Mouse (Mus musculus): ENCODE results near the gene Cep95. TPM values are rescaled to one million over a fixed set of nuclear protein-coding genes. Genes with fewer than 3 reads are reported as not detected.

The Cep95 gene
- polyA plus RNA-seq, 1 experiment from 2014 or later = 22.6 TPM

- Histone ChIP-seq H3K4me3 (ENCODE audit: low read depth, low read length) (no peak overlapping the region), H3K27ac (replicated peaks; ENCODE audit: low read depth, low read length) (no peak overlapping the region), H3K4me2 (ENCODE audit: low read depth, low read length) (no peak overlapping the region), H3K9ac (replicated peaks; ENCODE audit: low read length) (no peak overlapping the region), H3K4me1 (ENCODE audit: control insufficient read depth, insufficient read depth, low read length) (no peaks in the 10 kb centered on the region), H3K36me3 (replicated peaks; ENCODE audit: control insufficient read depth, insufficient read depth, low read depth, low read length) (peaks cover 13% of the 10 kb centered on the region), H3K27me3 (ENCODE audit: control insufficient read depth, insufficient read depth, low read length) (no peaks in the 10 kb centered on the region), H3K9me3 (replicated peaks; ENCODE audit: control insufficient read depth, low read length) (no peaks in the 10 kb centered on the region)
- DNase-seq (ENCODE audit: low spot score) = no peak
- ATAC-seq (replicated peaks; ENCODE audit: insufficient number of reproducible peaks, low FRiP score, low TSS enrichment, low read depth) = no peak
- 98% methylated on average over 4 of the region's 4 CpGs for WGBS
These were observed 22.4 kb upstream of the Cep95 start for GRCm38 (mm10) chr11:106766611-106767162.

GRCm38 (mm10) chr11:106767516-106767915 lies 21.5 kb upstream of the Cep95 start:
- Histone ChIP-seq H3K4me1 (ENCODE audit: control insufficient read depth, insufficient read depth, low read length) (no peaks in the 10 kb centered on the region), H3K4me2 (ENCODE audit: low read depth, low read length) (no peak overlapping the region), H3K36me3 (replicated peaks; ENCODE audit: control insufficient read depth, insufficient read depth, low read depth, low read length) (peaks cover 13% of the 10 kb centered on the region), H3K9ac (replicated peaks; ENCODE audit: low read length) (no peak overlapping the region), H3K4me3 (ENCODE audit: low read depth, low read length) (no peak overlapping the region), H3K27ac (replicated peaks; ENCODE audit: low read depth, low read length) (no peak overlapping the region), H3K27me3 (ENCODE audit: control insufficient read depth, insufficient read depth, low read length) (no peaks in the 10 kb centered on the region), H3K9me3 (replicated peaks; ENCODE audit: control insufficient read depth, low read length) (no peaks in the 10 kb centered on the region)
- ATAC-seq (replicated peaks; ENCODE audit: insufficient number of reproducible peaks, low FRiP score, low TSS enrichment, low read depth) (no peak), DNase-seq (ENCODE audit: low spot score) (no peak)
- WGBS = 91% methylated on average over 4 of the region's 4 CpGs

DNA sequence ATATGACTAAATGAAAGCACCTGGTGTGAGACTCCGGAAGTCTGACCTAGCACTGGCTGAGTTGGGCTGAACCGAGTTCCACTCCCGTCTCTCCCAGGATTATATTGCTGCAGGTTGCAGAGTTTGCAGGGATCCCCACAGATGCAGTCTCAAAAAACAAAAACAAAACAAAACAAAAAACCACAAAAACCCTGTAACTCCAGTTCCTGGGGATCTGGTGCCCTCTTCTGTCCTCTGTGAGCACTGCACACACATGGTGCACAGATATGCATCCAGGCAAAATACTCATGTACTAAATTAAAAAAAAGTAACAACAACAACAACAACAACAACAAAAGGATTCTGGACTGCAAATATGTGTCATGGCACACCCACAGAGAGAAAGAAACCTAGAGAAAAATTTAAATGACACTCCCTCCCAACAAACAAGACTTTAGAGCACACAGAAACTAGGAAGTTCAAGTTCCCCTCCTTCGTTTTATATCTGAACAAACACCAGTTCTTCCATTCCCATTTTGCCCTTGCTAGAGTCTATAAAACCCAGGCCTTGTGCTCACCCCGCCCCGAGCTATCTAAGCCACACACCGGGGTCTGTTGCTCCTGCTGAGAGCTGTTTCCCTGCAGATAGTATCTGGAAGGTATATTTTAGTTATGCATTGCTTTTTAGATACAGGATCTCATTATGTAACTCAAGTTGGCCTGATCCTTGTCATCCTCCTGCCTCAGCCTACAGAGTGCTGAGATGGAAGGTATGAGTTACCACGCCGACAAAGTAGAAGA lies 18.7 kb upstream of the Cep95 start:
- Histone ChIP-seq H3K4me2 (ENCODE audit: low read depth, low read length) (no peak overlapping the region), H3K27ac (replicated peaks; ENCODE audit: low read depth, low read length) (no peak overlapping the region), H3K4me1 (ENCODE audit: control insufficient read depth, insufficient read depth, low read length) (no peaks in the 10 kb centered on the region), H3K4me3 (ENCODE audit: low read depth, low read length) (no peak overlapping the region), H3K27me3 (ENCODE audit: control insufficient read depth, insufficient read depth, low read length) (no peaks in the 10 kb centered on the region), H3K9me3 (replicated peaks; ENCODE audit: control insufficient read depth, low read length) (no peaks in the 10 kb centered on the region), H3K36me3 (replicated peaks; ENCODE audit: control insufficient read depth, insufficient read depth, low read depth, low read length) (peaks cover 13% of the 10 kb centered on the region), H3K9ac (replicated peaks; ENCODE audit: low read length) (no peak overlapping the region)
- ATAC-seq (replicated peaks; ENCODE audit: insufficient number of reproducible peaks, low FRiP score, low TSS enrichment, low read depth) = no peak
- peak; percentile 42 for DNase-seq (ENCODE audit: low spot score)
- WGBS = 96% methylated on average over 9 of the region's 9 CpGs

GRCm38 (mm10) chr11:106773061-106773460 lies 16.0 kb upstream of the Cep95 start:
- H3K9me3 ChIP-seq (replicated peaks; ENCODE audit: control insufficient read depth, low read length) = no peaks in the 10 kb centered on the region
- H3K27me3 ChIP-seq (ENCODE audit: control insufficient read depth, insufficient read depth, low read length) = no peaks in the 10 kb centered on the region
- H3K36me3 ChIP-seq (replicated peaks; ENCODE audit: control insufficient read depth, insufficient read depth, low read depth, low read length) = peaks cover 8% of the 10 kb centered on the region
- H3K4me3 ChIP-seq (ENCODE audit: low read depth, low read length) = no peak overlapping the region
- no peak for DNase-seq (ENCODE audit: low spot score)
- H3K4me1 ChIP-seq (ENCODE audit: control insufficient read depth, insufficient read depth, low read length) = no peaks in the 10 kb centered on the region
- H3K9ac ChIP-seq (replicated peaks; ENCODE audit: low read length) = no peak overlapping the region
- no peak overlapping the region for H3K27ac ChIP-seq (replicated peaks; ENCODE audit: low read depth, low read length)
- H3K4me2 ChIP-seq (ENCODE audit: low read depth, low read length) = no peak overlapping the region
- no peak for ATAC-seq (replicated peaks; ENCODE audit: insufficient number of reproducible peaks, low FRiP score, low TSS enrichment, low read depth)
- 93% methylated on average over 9 of the region's 9 CpGs for WGBS

DNA sequence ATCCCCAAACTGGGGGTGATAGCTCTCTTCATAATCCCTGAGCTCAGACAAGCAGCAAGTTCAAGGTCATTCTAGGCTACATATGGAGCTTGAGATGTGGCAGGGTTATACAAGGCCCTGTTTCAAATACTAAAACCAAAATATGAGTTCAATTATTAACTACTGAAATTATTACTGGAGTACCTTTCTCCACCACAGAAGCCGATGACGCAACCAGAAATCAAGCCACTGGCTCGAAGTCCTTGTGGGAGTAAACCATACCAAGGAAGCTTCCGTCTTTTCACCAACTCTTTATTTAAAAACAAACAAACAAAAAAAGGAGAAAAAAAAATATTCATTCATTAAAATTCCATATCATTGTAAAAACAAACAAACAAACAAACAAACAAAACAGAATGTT lies 12.1 kb upstream of the Cep95 start:
- 96% methylated on average over 4 of the region's 4 CpGs for WGBS
- DNase-seq (ENCODE audit: low spot score) (no peak), ATAC-seq (replicated peaks; ENCODE audit: insufficient number of reproducible peaks, low FRiP score, low TSS enrichment, low read depth) (no peak)
- Histone ChIP-seq H3K4me1 (ENCODE audit: control insufficient read depth, insufficient read depth, low read length) (no peaks in the 10 kb centered on the region), H3K9ac (replicated peaks; ENCODE audit: low read length) (no peak overlapping the region), H3K4me2 (ENCODE audit: low read depth, low read length) (no peak overlapping the region), H3K4me3 (ENCODE audit: low read depth, low read length) (no peak overlapping the region), H3K27ac (replicated peaks; ENCODE audit: low read depth, low read length) (no peak overlapping the region), H3K27me3 (ENCODE audit: control insufficient read depth, insufficient read depth, low read length) (no peaks in the 10 kb centered on the region), H3K36me3 (replicated peaks; ENCODE audit: control insufficient read depth, insufficient read depth, low read depth, low read length) (no peaks in the 10 kb centered on the region), H3K9me3 (replicated peaks; ENCODE audit: control insufficient read depth, low read length) (no peaks in the 10 kb centered on the region)

GRCm38 (mm10) chr11:106777395-106777794 lies 11.7 kb upstream of the Cep95 start:
- no peak overlapping the region for H3K27ac ChIP-seq (replicated peaks; ENCODE audit: low read depth, low read length)
- 94% methylated on average over 3 of the region's 3 CpGs for WGBS
- no peak overlapping the region for H3K9ac ChIP-seq (replicated peaks; ENCODE audit: low read length)
- no peaks in the 10 kb centered on the region; the same call in 1 of the 2 replicates for H3K36me3 ChIP-seq (replicated peaks; ENCODE audit: control insufficient read depth, insufficient read depth, low read depth, low read length)
- H3K27me3 ChIP-seq (ENCODE audit: control insufficient read depth, insufficient read depth, low read length) = no peaks in the 10 kb centered on the region
- H3K4me1 ChIP-seq (ENCODE audit: control insufficient read depth, insufficient read depth, low read length) = no peaks in the 10 kb centered on the region
- ATAC-seq (replicated peaks; ENCODE audit: insufficient number of reproducible peaks, low FRiP score, low TSS enrichment, low read depth) = no peak
- DNase-seq (ENCODE audit: low spot score) = no peak
- H3K4me2 ChIP-seq (ENCODE audit: low read depth, low read length) = no peak overlapping the region
- no peak overlapping the region for H3K4me3 ChIP-seq (ENCODE audit: low read depth, low read length)
- no peaks in the 10 kb centered on the region for H3K9me3 ChIP-seq (replicated peaks; ENCODE audit: control insufficient read depth, low read length)

- WGBS = 94% methylated on average over 7 of the region's 7 CpGs
- Histone ChIP-seq H3K36me3 (replicated peaks; ENCODE audit: control insufficient read depth, insufficient read depth, low read depth, low read length) (no peaks in the 10 kb centered on the region; the same call in 1 of the 2 replicates), H3K27me3 (ENCODE audit: control insufficient read depth, insufficient read depth, low read length) (no peaks in the 10 kb centered on the region), H3K9ac (replicated peaks; ENCODE audit: low read length) (no peak overlapping the region), H3K9me3 (replicated peaks; ENCODE audit: control insufficient read depth, low read length) (no peaks in the 10 kb centered on the region), H3K4me2 (ENCODE audit: low read depth, low read length) (no peak overlapping the region), H3K4me1 (ENCODE audit: control insufficient read depth, insufficient read depth, low read length) (no peaks in the 10 kb centered on the region), H3K4me3 (ENCODE audit: low read depth, low read length) (no peak overlapping the region), H3K27ac (replicated peaks; ENCODE audit: low read depth, low read length) (no peak overlapping the region)
- no peak for ATAC-seq (replicated peaks; ENCODE audit: insufficient number of reproducible peaks, low FRiP score, low TSS enrichment, low read depth)
- no peak for DNase-seq (ENCODE audit: low spot score)
These were observed 10.9 kb upstream of the Cep95 start for GRCm38 (mm10) chr11:106778132-106778531.

DNA sequence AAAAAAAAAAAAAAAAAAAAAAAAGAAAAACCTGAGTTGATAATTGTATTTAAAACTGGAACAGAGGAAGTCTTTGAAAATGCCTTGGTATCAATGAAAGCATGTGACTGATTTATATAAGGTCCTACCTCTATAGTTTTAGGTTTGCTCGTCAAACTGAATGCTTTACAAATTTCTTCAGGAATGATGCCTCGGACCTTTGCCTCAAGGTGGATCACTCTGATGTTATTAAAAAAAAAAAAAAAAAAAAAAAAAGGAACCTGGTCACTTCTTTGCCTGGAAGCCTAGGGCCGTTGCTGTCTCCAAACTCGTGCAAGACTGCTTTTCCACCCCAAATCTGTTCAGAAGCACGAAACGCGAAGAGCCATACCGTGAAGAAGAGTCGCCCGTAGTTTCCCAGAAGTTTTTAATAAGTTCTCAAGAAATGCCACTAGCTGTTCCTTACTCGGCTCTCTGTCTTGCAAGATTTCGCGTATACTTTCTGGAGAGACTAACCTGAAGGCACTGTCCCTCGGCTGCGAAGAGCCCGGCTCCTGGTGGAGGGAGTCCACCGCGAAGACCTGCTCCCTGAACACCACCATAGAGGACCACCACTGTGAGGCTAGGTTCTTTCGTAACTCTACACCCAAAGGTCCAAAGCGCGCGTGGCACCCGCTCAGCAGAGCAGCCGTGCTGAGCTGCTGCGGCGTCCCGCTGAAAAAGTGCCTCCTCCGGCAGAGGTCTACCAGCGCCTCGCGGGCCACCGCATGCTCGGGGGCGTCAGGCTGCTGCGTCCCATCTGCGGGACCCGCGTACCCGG lies 10.3 kb upstream of the Cep95 start:
- peak; percentile 82 for ATAC-seq (replicated peaks; ENCODE audit: insufficient number of reproducible peaks, low FRiP score, low TSS enrichment, low read depth)
- Histone ChIP-seq H3K9ac (replicated peaks; ENCODE audit: low read length) (peak overlapping the region; percentile 91), H3K4me2 (ENCODE audit: low read depth, low read length) (peak overlapping the region; percentile 87), H3K4me3 (ENCODE audit: low read depth, low read length) (peak overlapping the region; percentile 76), H3K36me3 (replicated peaks; ENCODE audit: control insufficient read depth, insufficient read depth, low read depth, low read length) (peaks cover 3% of the 10 kb centered on the region; the same call in 1 of the 2 replicates), H3K9me3 (replicated peaks; ENCODE audit: control insufficient read depth, low read length) (no peaks in the 10 kb centered on the region), H3K27me3 (ENCODE audit: control insufficient read depth, insufficient read depth, low read length) (no peaks in the 10 kb centered on the region), H3K27ac (replicated peaks; ENCODE audit: low read depth, low read length) (peak overlapping the region; percentile 91), H3K4me1 (ENCODE audit: control insufficient read depth, insufficient read depth, low read length) (no peaks in the 10 kb centered on the region)
- DNase-seq (ENCODE audit: low spot score) = no peak
- WGBS = 2% methylated on average over 39 of the region's 39 CpGs
